Mouse (Mus musculus): ENCODE data around the gene Pla2g4e.

DNA sequence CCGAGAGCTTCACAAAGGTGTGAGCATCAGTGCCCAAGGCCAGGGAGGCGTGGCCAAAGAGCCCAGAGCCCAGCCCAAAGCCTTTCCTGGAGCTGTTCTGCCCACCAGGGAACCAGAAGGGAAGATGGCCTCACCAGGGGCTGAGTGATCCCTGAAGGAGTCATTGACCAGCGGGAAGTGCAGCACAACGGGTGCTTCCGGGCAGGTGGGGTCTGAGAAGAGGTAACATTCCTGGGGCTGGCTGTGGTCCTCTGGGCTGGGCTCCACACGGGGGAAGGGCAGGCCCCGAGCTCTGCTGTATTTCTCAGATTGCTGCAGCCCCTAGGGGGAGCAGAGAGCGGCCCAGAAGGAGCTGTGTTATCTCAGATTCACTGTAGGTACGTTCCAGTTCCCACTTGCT, 23.5 kb upstream of the Pla2g4e start:
- TF ChIP-seq CTCF (conservative IDR thresholded peaks at IDR 0.05; ENCODE audit: insufficient read depth, insufficient read length, low read depth, low read length) (no peak), POLR2A (IDR thresholded peaks at IDR 0.05; ENCODE audit: low read depth, low read length) (no peak)

All from kidney, adult 2 months (tissue).